Mouse (Mus musculus) c-Kit-negative CD71-positive TER-119-positive erythroid progenitor cells, embryonic 14.5 days (primary cell): Measurements from ENCODE around the gene N4bp2.

ENCODE experiments used
- DNase-seq: peaks from one replicate; pipeline ENCODE4 v3.0.0-alpha.2; 2013; ENCODE audit warnings: low read depth, low spot score

N4bp2 gene

DNA sequence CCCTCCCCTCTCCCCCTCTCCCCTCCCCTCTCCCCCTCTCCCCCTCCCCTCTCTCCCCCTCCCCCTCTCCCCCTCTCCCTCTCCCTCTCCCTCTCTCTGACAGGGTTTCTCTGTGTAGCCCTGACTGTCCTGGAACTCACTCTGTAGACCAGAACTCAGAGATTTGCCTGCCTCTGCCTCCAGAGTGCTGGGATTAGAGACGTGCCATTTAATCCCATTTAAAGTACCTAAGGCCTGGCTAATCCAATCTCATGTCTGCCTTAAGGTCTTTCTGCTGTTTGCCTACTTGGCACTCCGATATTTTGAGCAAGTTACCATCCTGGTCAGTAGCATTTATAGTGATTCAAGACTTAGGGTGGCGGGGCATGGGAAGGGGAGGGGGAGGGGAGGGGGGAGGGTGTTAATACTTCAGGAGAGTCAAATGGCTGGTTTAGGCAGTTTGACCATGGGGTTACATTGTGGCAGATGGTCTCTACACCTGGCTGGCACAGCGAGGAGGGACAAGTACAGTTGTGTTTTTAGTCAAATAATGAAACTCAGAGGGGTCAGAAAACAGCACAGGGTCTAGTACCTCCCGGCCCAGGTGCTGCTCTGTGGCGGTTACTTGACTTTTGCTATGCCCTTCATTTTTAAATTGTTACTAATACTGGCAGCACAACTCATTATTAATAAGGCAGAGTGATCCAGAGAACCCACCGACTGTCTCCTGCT is 99.1 kb downstream of the N4bp2 start:
- DNase-seq = no peak

- no peak for DNase-seq
Measured at GRCm38 (mm10) chr5:65863349-65863749, 100.0 kb downstream of the N4bp2 start.

DNA sequence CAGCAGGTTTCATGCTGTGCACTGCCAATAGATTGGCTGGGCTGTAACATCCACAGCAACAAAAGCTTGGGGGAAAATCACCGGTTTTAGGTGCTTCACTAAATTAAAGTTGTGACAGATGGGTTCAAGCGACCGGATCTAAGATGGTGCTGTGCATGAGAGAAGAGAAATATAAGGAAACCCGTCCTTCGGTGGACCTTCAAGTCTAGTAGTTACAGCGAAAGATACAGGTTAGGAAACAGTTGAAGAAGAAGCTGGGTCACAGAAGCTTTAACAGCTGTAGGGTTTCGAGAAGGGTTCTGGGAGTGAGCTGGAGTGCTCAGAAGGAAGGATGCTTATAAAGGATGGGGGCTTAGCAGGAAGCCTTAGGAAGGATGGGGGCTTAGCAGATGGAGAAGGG is 101.2 kb downstream of the N4bp2 start:
- DNase-seq = no peak

DNA sequence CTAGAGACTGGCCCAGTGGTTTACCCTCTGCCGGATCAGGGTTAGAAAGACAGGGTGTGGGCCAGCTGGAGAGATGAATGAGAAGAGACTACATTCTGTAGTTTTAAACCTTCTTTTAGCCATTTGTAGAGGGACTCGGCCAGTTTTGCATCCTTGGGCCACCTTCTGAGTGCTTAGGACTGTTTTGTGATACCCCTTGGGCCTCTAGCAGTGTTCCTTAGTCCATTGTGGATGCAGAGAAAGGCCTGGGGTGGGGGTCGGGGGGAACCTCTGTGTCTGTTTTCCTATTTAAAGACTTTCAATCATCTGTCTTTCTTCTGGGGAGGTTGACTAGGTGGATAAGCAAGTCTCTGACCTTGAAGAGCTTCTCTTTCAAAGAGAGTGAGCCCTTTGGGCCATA is 101.6 kb downstream of the N4bp2 start:
- no peak for DNase-seq

- no peak for DNase-seq
Measured at GRCm38 (mm10) chr5:65866591-65866990, 103.3 kb downstream of the N4bp2 start.

DNA sequence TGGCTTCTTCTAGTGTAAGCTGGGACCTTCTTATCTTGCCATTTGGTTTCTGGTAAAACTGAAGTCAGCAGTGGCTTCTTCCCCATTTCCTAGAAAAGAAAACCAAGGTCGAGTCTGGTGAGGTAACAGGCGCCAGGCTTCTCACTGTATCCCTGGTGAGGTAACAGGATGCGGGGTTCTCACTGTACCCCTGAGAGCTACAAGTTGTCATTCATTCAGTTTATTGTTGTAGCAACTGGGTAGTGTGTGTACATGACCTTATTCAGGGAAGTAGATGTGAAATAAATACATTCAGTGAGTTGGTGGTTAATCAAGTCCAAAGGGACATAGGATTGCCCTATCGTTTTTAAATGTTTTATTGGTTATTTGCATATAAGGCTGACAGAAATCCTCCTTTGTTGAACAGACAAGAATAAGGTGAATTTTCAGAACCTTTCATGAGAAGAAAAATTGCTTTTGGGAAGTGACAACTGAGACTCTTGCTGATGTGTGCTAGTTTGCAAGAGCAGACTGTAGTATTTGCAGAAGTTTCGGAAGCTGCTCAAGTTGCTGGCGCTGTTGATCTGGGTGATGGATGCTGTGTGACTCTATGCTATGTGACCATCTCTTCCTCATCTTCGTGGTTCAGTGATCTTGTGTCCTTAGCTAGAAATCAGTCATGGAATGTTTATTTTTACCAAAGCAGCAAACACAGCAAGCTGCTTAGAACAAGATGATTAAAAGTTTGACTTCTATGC is 104.2 kb downstream of the N4bp2 start:
- no peak for DNase-seq

DNA sequence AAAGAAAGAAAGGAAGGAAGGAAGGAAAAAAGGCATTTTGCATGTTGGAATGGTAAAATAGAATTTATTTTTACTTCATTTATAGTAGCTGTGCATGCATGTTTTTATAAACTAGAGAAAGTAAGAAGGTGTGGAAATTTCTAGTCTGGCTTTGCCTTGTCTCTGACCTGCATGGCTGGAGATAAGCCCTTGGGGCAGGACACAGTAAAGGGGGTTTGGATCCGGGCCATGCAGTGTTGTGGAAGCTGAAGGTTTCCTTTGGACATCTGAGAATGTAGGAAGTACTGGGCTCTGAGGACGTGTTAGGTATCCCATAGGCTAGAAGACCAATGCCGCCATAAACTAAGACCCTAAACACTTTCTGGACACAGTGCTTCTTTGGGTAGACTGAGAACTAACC is 105.1 kb downstream of the N4bp2 start:
- no peak for DNase-seq

- DNase-seq = no peak
Measured at GRCm38 (mm10) chr5:65869660-65870059, 106.3 kb downstream of the N4bp2 start.

DNA sequence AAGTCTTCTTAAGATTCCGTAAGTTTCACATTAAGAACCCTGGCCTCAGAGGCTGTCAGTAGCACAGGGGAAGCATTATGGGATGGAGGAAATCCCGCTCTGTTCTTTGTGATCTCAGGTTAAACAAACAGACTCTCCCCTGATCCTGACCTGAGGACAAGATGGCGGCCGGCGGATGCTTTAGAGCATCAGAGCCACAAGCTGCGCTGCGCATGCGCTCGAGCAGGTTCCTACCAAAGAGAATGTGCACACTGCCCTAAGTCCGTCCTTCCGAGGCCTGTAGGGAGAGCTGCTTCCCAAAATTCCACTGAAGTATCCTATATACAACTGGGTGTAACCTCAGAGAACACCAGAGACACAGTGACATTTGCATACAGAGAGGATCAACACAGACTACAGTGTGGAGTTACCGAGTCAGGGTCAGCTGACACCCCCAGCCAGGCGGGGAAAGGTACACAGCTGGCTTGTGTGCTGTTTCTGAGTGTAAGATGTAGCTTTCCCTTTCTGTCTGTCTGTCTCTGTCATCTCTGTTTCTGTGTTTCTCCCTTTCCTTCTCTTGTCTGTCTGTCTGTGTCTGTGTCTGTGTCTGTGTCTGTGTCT is 108.1 kb downstream of the N4bp2 start:
- DNase-seq = no peak

GRCm38 (mm10) chr5:65873212-65873611 is 109.9 kb downstream of the N4bp2 start:
- DNase-seq = no peak

GRCm38 (mm10) chr5:65875269-65875668 is 111.9 kb downstream of the N4bp2 start:
- DNase-seq = no peak

- DNase-seq = no peak
Measured at GRCm38 (mm10) chr5:65878367-65878766, 115.0 kb downstream of the N4bp2 start.
